Mouse (Mus musculus): ENCODE data around the gene Rtl1.

GRCm38 (mm10) chr12:109617126-109617525 lies 17.0 kb upstream of the Rtl1 start:
- TF ChIP-seq MAFK (IDR thresholded peaks at IDR 0.05; ENCODE audit: insufficient read depth, low read depth, low read length) (no peak), HCFC1 (IDR thresholded peaks at IDR 0.05; ENCODE audit: borderline replicate concordance, insufficient read depth, low read length) (no peak), ZC3H11A (IDR thresholded peaks at IDR 0.05; ENCODE audit: borderline replicate concordance, low read depth, low read length) (no peak)

Measured in ES-E14 (cell line).